Mouse (Mus musculus): ENCODE results near the gene 1700012A03Rik.

Gene 1700012A03Rik

GRCm38 (mm10) chr6:32049951-32050345, at the start of gene 1700012A03Rik:
Gene 1700012A03Rik (plus strand): TSS chr6:32050246.
- no peak for DNase-seq (ENCODE audit: low read depth, low spot score)

GRCm38 (mm10) chr6:32004228-32004627, 45.8 kb upstream of the 1700012A03Rik start:
- no peak for DNase-seq (ENCODE audit: low read depth, low spot score)

DNA sequence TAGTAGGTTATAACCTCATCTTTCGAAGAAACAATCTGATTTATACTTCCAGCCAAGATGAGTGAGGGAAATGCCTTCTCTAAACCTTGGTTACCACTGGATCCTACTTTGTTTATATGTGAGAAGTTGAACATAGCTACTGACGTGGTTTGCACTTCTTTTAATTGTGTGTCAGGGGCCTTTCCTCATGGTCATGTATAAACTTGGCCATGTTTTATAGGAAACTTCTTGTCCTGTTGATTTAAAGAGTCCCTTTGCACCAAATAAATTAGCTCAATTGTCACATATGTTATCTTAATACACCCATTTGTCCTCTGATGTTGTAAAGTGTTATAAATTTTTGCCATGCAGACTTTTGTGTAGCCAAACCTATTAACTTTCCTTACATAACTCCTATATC, 44.1 kb upstream of the 1700012A03Rik start:
- no peak for DNase-seq (ENCODE audit: low read depth, low spot score)

GRCm38 (mm10) chr6:32006382-32006781, 43.7 kb upstream of the 1700012A03Rik start:
- no peak for DNase-seq (ENCODE audit: low read depth, low spot score)

GRCm38 (mm10) chr6:32007336-32007735, 42.7 kb upstream of the 1700012A03Rik start:
- no peak for DNase-seq (ENCODE audit: low read depth, low spot score)

GRCm38 (mm10) chr6:32016841-32017240, 33.2 kb upstream of the 1700012A03Rik start:
- DNase-seq (ENCODE audit: low read depth, low spot score): no peak

DNA sequence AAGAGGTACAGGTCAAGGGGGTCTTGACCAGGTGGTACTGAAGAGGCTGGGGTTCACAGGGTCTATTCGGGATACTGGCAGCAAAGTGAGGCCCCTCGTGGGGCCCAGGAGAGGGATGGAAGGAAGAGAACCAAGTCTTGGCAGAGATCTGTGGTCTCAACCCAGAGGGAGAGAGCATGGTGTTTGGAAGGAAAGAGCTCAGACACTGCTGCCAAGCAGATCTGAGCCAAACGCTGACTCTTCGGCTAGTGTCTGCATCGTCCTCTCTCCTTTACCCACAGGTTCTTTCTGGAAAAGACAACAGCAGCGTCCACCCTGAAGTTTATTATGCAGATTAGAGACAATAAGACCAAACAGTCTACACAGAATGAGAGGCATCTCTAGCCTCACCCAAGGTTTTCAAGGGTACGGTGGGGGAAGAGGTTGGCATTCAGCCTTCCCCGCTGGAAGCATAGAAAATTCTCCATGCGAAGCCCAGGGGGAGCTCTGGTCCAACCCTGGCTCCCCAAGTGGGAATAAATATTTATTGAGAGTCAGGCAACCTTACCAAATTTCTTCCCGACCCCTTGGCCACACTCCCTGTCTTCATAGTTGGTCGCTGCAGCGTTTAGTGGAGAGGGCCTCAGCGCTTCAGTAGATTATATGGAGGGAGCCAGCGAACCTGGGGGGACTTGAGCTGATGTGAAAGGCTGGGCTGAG, 32.5 kb upstream of the 1700012A03Rik start:
- DNase-seq (ENCODE audit: low read depth, low spot score): no peak

DNA sequence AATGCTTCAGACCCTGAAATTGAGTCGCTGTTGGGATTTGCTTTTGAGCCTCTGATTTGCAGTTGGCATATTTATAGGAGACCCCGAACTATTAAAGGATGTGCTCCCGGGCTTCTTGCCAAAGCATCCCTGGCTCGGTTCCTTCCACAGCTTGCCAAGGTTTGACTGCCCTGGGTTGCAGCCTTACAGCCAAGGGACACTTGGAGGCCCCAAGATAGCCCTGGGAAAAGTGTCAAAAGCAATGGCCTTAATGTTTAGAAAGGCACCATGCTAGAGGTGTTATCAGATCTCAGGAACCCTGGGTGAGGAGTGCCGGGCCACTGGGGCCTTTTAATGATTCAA, 32.0 kb upstream of the 1700012A03Rik start:
- no peak for DNase-seq (ENCODE audit: low read depth, low spot score)

- DNase-seq (ENCODE audit: low read depth, low spot score): peak; percentile 14
Observed at GRCm38 (mm10) chr6:32021853-32022536, 28.1 kb upstream of the 1700012A03Rik start.

DNA sequence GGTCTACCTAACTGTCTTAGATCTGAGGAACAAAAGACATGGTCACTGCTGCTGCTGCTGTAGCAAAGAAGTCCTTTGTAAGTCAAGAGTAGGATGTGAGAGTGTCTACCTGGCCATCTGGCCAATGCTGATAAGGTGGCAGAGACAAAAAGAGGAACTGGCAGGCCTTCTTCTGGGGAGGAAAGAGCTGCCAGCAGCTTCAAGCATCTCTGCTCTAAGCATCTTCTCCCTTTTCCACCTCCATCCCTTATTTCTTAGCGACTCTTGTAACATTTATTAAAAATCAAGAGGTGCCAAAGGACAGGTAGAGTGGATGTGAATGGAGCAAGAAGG, 27.5 kb upstream of the 1700012A03Rik start:
- DNase-seq (ENCODE audit: low read depth, low spot score): no peak

DNA sequence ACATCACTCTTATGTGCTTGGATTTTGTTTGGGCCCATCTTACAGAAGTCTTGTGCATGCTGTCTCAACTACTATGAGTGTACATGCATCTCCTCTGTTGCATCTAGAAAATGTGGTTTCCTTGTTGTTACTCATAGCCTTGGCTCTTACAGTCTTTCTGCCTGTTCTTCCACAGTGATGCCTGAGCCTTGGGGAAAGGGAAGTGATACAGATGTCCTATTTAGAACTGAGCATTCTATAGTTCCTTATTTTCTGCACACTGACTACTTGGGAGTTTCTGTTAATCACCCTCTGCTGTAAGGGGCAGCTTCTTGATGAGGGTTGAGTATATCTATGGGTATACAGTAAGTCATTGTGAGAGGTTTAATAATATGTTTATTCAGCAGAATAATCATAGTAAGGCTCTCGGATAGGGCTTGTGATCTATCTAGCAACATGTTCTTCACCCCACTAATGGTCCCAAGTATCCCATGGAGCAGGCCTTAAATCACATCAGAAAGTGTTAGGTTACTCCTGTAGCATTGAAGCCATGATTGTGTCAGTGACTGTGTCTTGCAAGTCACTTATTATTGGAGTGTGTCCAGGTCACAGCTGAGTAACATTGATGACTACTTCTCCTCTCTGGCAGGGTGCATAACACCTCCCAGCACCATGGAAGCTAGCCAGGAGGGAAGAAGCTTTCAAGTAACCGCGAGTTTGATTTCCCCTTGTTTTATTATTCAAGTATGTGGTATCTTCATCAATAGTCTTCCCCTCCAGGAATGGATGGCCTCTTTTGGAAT, 21.6 kb upstream of the 1700012A03Rik start:
- no peak for DNase-seq (ENCODE audit: low read depth, low spot score)

- no peak for DNase-seq (ENCODE audit: low read depth, low spot score)
Observed at GRCm38 (mm10) chr6:32034226-32034625, 15.8 kb upstream of the 1700012A03Rik start.

GRCm38 (mm10) chr6:32045344-32045743, 4.7 kb upstream of the 1700012A03Rik start:
- no peak for DNase-seq (ENCODE audit: low read depth, low spot score)

DNA sequence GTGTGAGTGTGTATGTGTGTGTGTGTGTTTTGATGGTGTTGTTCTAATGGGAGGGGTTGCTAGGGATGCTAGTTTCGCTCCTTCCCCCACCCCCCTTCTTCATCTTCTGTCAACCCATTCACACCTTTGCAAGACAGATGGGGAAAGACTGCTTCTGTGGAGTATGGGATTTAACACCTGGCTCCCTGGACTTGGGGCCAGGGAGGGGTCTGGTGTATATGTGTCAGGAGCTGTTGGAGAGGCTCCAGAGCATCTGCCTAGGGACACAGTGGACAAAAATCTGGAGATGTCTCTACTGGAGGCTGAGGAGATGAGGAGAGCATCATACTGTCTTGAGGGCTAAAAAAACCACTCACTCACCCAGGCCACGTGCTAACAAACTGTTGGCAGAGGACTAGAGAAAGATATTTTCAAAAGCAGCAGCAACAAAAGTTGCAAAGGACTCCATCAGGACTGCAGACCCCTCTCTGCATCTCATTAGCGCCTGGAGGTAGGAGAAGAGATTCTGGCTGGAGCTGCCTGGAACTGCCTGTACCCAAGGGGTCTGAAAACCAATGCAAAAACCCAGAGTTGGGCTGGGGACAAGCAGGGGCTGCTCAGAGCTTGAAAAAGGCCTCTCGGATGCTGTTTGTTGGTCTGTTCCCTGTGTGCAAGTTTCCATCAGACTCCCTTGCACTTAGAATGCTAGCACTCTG, 643 bp upstream of the 1700012A03Rik start:
- no peak for DNase-seq (ENCODE audit: low read depth, low spot score)

DNA sequence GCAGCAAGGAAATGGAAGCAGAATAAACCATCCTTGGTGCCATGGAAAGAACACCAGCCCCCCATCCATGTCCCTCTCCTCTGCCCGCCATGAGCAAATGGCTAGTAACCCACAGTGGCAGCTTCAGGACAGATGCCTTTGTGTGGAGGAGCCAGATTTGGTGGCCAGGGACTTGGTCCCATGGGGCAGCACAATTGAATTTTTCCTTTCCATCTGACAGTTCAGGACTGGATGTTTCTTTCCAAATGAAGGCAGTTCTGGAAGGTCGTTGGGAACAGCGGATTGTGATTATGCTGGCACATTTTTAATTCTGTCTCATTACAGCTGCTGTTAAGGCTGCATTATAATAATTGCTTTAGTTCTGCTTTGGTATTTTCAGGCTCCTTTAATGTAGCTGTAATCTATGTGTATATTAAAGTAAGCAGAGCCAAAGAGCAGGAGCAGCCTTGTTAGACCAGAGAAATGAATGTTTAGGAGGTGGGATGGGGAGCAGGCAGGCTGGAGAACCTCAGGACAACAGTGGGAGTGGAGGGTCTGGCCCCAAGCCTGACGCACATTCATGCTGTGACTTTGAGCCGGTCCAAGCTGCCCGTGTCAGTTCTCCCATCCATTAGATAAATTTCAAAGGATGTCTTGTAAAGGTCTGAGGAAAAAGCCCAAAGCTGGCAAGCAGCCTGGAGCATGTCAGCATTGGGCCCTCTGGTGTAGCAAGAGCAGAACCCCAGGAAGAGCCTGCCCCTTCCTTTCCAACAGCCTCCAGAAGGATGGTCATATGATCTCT, 2.3 kb downstream of the 1700012A03Rik start:
- DNase-seq (ENCODE audit: low read depth, low spot score): no peak

GRCm38 (mm10) chr6:32056525-32056924, 6.5 kb downstream of the 1700012A03Rik start:
- DNase-seq (ENCODE audit: low read depth, low spot score): peak; percentile 45

DNA sequence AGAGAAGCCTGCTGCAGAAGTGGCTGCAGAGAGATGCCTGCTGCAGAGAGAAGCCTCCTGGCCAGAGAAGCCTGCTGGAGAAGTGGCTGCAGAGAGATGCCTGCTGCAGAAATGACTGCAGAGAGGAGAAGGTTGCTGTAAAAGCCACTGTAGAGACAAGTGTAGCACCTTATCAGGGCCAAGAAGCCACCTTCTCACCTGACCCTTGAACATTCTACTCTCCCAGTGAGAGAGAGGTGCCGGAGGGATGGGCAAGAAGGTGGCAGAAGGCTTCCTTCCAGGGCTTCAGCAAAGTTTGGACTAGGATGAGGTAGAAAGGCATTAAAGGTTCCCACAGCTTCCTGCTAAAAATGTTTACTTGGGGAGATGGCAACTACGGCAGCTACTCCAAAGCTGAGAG, 8.5 kb downstream of the 1700012A03Rik start:
- DNase-seq (ENCODE audit: low read depth, low spot score): no peak

DNA sequence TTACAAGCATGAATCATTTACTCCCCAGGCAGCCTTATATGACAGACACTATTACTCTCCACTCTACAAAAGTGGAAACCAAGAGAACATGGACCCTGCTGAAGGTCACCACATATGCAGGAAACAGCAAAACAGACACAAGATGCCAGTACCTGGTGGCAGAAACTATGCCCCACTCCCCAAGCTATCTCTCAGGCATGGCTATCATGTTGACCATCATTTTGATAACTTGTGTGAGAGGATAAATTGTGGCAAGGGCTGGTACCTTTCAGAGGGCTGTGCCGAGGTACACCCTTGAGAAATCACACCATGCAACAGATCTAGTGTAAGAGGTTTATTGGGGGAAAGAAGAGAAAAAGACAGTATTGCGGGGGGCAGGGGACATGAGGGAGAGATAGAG, 10.6 kb downstream of the 1700012A03Rik start:
- no peak for DNase-seq (ENCODE audit: low read depth, low spot score)

- no peak for DNase-seq (ENCODE audit: low read depth, low spot score)
Observed at GRCm38 (mm10) chr6:32061266-32061665, 11.2 kb downstream of the 1700012A03Rik start.

DNA sequence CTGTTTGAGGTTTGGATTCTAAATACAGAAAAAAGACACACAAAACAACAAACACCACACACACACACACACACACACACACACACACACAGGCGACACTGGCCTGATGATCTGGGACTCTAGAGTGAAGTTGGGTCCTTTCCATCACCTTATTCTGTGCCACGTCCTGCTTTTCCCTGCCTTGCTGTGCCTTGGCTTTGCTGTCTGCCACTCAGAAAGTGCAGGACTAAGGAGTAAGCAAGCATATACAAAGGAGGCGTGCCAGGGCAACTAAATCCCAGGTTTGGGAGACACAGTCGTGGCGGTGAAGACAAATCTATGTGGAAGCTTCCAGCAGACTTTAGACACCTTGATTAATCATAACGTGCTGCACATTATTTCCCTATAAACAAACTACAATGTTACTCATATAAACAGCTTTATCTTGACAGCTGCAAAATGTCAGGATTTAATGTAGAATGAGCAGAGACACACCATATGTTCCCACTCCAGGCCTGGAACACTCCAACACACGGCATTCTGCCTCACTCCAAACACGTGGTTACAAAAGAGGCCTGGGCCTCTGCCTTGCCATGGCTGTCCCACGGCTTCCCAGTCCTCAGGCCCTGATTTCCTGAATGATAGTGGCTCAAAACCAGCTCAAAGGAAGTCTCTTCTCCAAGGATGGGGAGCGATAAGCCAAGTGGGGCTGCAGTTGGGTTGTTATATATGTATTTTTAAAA, 15.9 kb downstream of the 1700012A03Rik start:
- no peak for DNase-seq (ENCODE audit: low read depth, low spot score)

GRCm38 (mm10) chr6:32072161-32072560, 22.1 kb downstream of the 1700012A03Rik start:
- no peak for DNase-seq (ENCODE audit: low read depth, low spot score)

Data from R1 (cell line).